Mouse (Mus musculus) ES-E14 (cell line): ENCODE data around the gene Pitpnm2.

ENCODE experiments used
- HCFC1 ChIP-seq: IDR thresholded peaks from 2 replicates; pipeline ENCODE4 v1.6.1; 2012; ENCODE audit warnings: low read length, inconsistent platforms, borderline replicate concordance; ENCODE audit not compliant: insufficient read depth
- MAFK ChIP-seq: IDR thresholded peaks from 2 replicates; pipeline ENCODE4 v1.6.1; 2014; ENCODE audit warnings: mild to moderate bottlenecking, low read depth, low read length, inconsistent platforms; ENCODE audit not compliant: insufficient read depth
- ZC3H11A ChIP-seq: IDR thresholded peaks from 2 replicates; pipeline ENCODE4 v1.6.1; 2012; ENCODE audit warnings: low read depth, mild to moderate bottlenecking, inconsistent platforms, low read length, borderline replicate concordance
- ZNF384 ChIP-seq: IDR thresholded peaks from 2 replicates; pipeline ENCODE4 v1.6.1; 2012; ENCODE audit warnings: low read depth, low read length, inconsistent platforms

DNA sequence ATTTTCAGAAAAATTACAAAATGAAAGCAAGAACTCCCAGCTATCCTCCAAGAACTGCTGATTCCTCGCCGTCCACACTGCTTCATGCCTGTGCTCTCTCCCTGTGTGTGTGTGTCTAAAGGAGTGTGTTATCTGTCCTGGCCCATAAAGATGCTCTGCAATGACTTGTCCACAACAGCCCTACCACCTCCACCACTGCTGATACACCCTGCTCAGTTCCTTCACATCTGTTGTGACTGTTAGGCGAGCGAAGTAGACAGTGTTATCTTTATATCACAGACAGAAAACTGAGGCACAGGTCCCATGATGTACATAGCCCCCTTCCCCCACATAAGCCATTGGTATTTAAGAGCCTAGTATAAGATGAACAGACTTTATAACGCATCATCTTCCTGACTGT is 67.5 kb downstream of the Pitpnm2 start:
- TF ChIP-seq MAFK = no peak
- no peak for TF ChIP-seq ZC3H11A
- TF ChIP-seq ZNF384 = no peak
- no peak for TF ChIP-seq HCFC1
